Mouse (Mus musculus) intestine, postnatal 0 days (tissue): Measurements from ENCODE around the gene Gabrb3. TPM values are rescaled to one million over a fixed set of nuclear protein-coding genes. Genes with fewer than 3 reads are reported as not detected.

Experiments used
- ATAC-seq: fragments of 200-750 bp; cut with Nextera tagmentation; 2 replicates; pipeline ENCODE4 v1.8.0; 2017; ENCODE audit warnings: mild to moderate bottlenecking, moderate TSS enrichment, moderate library complexity
- H3K27ac ChIP-seq: fragments of 300-500 bp; sonication (generic); 2 replicates; pipeline ENCODE4 v1.5.1; 2014; ENCODE audit warnings: mild to moderate bottlenecking, low read depth, low read length, moderate library complexity
- H3K27me3 ChIP-seq: fragments of 300-500 bp; sonication (generic); replicated peaks from 2 replicates; pipeline ENCODE4 v1.6.1; 2014; ENCODE audit warnings: low read length, mixed read lengths; ENCODE audit not compliant: control insufficient read depth, insufficient read depth
- H3K36me3 ChIP-seq: fragments of 300-500 bp; sonication (generic); 2 replicates; pipeline ENCODE4 v1.6.1; 2014; ENCODE audit warnings: mild to moderate bottlenecking, moderate library complexity; ENCODE audit not compliant: control insufficient read depth, insufficient read depth
- H3K4me1 ChIP-seq: fragments of 300-500 bp; sonication (generic); replicated peaks from 2 replicates; pipeline ENCODE4 v1.6.1; 2014; ENCODE audit warnings: antibody characterized with exemption, low read length, mixed read lengths; ENCODE audit not compliant: control insufficient read depth, insufficient read depth
- H3K4me2 ChIP-seq: fragments of 300-500 bp; sonication (generic); replicated peaks from 2 replicates; pipeline ENCODE4 v1.6.1; 2014; ENCODE audit warnings: low read depth, mild to moderate bottlenecking, moderate library complexity
- H3K4me3 ChIP-seq: fragments of 300-500 bp; sonication (generic); 2 replicates; pipeline ENCODE4 v1.5.1; 2014; ENCODE audit warnings: low read depth, low read length
- H3K9ac ChIP-seq: fragments of 300-500 bp; sonication (generic); 2 replicates; pipeline ENCODE4 v1.6.1; 2014; ENCODE audit warnings: mild to moderate bottlenecking, low read depth, low read length
- H3K9me3 ChIP-seq: fragments of 300-500 bp; sonication (generic); 2 replicates; pipeline ENCODE4 v1.6.1; 2016; ENCODE audit warnings: mixed run types; ENCODE audit not compliant: control insufficient read depth
- CTCF ChIP-seq: sonication (generic); IDR thresholded peaks from 2 replicates; pipeline ENCODE4 v1.5.1; 2016; ENCODE audit warnings: low read depth, mild to moderate bottlenecking, control low read depth, antibody characterized with exemption, moderate library complexity
- WGBS: fragments of 180-500 bp; shearing (Covaris S2); extraction: QIAGEN DNeasy Blood & Tissue Kit; methylation state at CpG from one replicate; pipeline ENCODE4 v1.1.7; 2014; 5-methylcytosine and 5-hydroxymethylcytosine counted together
- microRNA-seq: library from miRNA; unstranded; fragments of <30 nt; microRNA quantifications from one replicate; pipeline ENCODE4, GENCODE M21; 2016
- polyA plus RNA-seq: library from polyadenylated mRNA; unstranded; fragments of >200 nt; fragmentation: Nextera tagmentation; extraction: Ambion mirVana; gene quantifications from 2 replicates; pipeline ENCODE4 v1.2.1, GENCODE M21; 2015

Gene Gabrb3
- polyA plus RNA-seq, 1 experiment from 2014 or later: 4.3 TPM

DNA sequence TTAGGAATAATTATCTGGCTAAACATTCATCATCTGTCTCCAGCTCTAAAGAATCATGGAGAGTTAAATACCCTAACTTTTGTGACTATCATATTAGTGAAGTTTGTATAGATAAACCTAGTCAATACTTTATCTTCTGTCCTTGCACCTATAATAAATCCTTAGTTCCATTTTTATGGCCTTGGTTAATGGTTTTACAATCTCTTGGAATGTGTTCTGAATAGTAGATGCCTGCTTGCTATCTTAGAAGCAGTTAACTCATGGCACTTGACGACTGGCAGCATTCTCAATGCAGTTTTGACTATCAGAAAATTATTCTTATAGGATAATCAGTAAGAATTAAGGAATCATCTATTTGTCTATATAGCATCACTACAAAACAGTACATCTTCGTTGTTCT lies 368.0 kb downstream of the Gabrb3 start:
- no peak for TF ChIP-seq CTCF
- H3K36me3 ChIP-seq: no peaks in the 10 kb centered on the region
- no peak overlapping the region for H3K27ac ChIP-seq
- no peak for ATAC-seq
- no peaks in the 10 kb centered on the region for H3K9me3 ChIP-seq
- H3K4me1 ChIP-seq: no peaks in the 10 kb centered on the region
- no peak overlapping the region for H3K9ac ChIP-seq
- 14% methylated on average over 2 of the region's 2 CpGs for WGBS
- H3K4me3 ChIP-seq: no peak overlapping the region
- H3K4me2 ChIP-seq: no peak overlapping the region
- H3K27me3 ChIP-seq: peaks cover 11% of the 10 kb centered on the region; the same call in 1 of the 2 replicates

DNA sequence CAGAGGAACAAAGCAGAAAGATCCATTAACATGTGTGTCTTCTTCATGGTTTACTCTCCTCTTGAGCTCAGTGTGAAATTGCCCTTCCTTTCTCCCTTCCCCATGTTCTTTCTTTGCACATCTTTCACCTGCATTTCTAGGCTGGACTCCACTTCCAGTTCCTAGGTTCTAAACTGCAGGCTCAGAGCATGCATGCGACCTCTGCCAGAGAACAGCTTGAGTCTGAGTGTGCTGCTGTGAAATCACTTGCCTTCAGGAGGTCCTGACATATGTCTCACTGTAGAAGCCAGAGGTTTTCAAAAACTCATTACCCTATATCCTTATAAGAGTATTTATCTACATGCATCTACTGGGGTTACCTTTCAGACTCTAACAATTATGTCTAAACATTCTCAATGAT lies 383.8 kb downstream of the Gabrb3 start:
- Histone ChIP-seq H3K4me3 (no peak overlapping the region), H3K36me3 (no peaks in the 10 kb centered on the region), H3K9ac (no peak overlapping the region), H3K27ac (no peak overlapping the region), H3K9me3 (no peaks in the 10 kb centered on the region), H3K27me3 (no peaks in the 10 kb centered on the region), H3K4me2 (no peak overlapping the region), H3K4me1 (no peaks in the 10 kb centered on the region)
- TF ChIP-seq CTCF: no peak
- no peak for ATAC-seq
- WGBS: 82% methylated on average over 1 of the region's 1 CpGs

DNA sequence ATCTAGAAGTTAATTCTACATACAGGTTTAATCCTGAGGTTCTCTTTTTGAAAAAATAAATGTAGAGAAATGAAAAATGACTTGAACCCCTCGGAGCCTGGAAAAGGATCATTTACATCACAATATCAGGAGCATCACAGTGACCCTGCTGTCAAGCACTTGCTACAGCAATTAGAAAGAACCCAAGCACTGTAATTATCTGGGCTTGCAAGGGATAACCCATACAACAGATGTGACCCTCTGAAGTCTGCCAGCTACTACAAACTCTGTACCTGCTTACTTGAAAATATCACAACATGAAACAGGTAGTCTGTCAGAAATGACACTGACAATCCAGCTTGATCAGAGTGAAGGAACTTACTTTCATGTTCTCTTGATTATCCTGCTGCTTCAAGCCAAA lies 394.2 kb downstream of the Gabrb3 start:
- Histone ChIP-seq H3K36me3 (no peaks in the 10 kb centered on the region), H3K9ac (no peak overlapping the region), H3K4me1 (no peaks in the 10 kb centered on the region), H3K9me3 (no peaks in the 10 kb centered on the region), H3K27ac (no peak overlapping the region), H3K4me2 (no peak overlapping the region), H3K27me3 (no peaks in the 10 kb centered on the region), H3K4me3 (no peak overlapping the region)
- ATAC-seq: no peak
- TF ChIP-seq CTCF: no peak
- 67% methylated on average over 1 of the region's 1 CpGs for WGBS

DNA sequence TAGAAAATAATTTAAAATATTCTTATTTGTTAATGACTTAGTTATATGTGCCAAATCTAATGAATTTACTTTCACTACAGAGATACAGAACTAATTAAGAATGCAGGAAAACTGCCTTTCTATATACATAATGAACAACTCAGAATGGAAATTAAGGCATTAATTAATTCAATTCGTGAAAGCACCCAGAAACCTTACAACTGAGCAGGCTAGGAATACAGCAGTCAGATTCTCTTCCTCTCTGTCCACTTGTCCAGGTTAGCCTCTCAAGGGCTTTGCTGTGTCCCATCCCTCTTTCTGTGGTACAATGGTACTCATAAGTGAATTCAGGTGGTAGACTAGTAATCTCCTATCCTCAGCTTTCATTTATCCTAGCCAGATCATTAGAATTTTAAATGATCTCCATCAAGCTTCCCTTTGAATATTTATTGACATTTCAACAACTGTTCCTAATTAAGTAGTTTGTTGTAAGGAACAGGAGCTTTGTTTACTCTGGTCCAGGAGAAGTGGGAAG lies 422.9 kb downstream of the Gabrb3 start:
- Histone ChIP-seq H3K4me2 (no peak overlapping the region), H3K9ac (no peak overlapping the region), H3K27me3 (no peaks in the 10 kb centered on the region), H3K4me1 (no peaks in the 10 kb centered on the region), H3K9me3 (no peaks in the 10 kb centered on the region), H3K36me3 (no peaks in the 10 kb centered on the region), H3K4me3 (no peak overlapping the region), H3K27ac (no peak overlapping the region)
- TF ChIP-seq CTCF: no peak
- ATAC-seq: no peak
- WGBS: 57% methylated on average over 1 of the region's 1 CpGs

DNA sequence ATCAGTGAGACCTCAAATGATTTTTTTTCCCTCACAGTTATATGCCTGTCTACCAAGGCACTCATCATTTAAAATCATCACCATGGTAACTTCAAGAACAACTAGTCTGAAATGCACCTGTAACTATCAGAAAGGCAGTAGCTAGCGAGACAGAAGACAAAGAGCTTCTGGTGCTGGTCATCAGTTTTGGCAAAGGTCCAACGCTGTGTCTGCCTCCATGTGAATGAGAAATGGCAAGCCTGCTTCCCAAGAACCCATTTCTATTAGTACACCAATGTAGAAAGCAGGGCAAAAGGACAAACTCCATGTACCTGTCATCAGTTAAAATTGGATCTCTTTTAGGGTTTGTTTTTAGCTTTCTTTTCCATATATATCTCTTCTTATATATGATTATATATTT lies 448.5 kb downstream of the Gabrb3 start:
- H3K9me3 ChIP-seq: no peaks in the 10 kb centered on the region
- H3K4me1 ChIP-seq: no peaks in the 10 kb centered on the region
- TF ChIP-seq CTCF: no peak
- H3K4me3 ChIP-seq: no peak overlapping the region
- no peak for ATAC-seq
- no peak overlapping the region for H3K9ac ChIP-seq
- 69% methylated on average over 2 of the region's 2 CpGs for WGBS
- no peak overlapping the region for H3K27ac ChIP-seq
- no peak overlapping the region for H3K4me2 ChIP-seq
- H3K36me3 ChIP-seq: no peaks in the 10 kb centered on the region
- no peaks in the 10 kb centered on the region for H3K27me3 ChIP-seq

Small RNA genes lying within 50 kb of the gene (microRNA-seq; reads per million reads assigned to microRNA genes)
- gene Mir6389: not detected

Other genes starting within 250 kb of the Gabrb3 start
- gene Gabrg3, start 32.5 kb upstream of the Gabrb3 start, polyA plus RNA-seq: 0.87 and 1.2 TPM in 2 replicates
- 0.13 and 0.14 TPM in 2 replicates for gene Gabra5, start 90.4 kb downstream of the Gabrb3 start, polyA plus RNA-seq